Mouse (Mus musculus): Measurements from ENCODE around the gene Nanos3. TPM values are rescaled to one million over a fixed set of nuclear protein-coding genes. Genes with fewer than 3 reads are reported as not detected.

The Nanos3 gene
- polyA plus RNA-seq, 1 experiment: 1.1 TPM

GRCm38 (mm10) chr8:84200652-84201544 is 15.9 kb upstream of the Nanos3 start:
- Histone ChIP-seq H3K36me3 (ENCODE audit: control insufficient read depth, insufficient read depth) (peaks cover 33% of the 10 kb centered on the region), H3ac (ENCODE audit: control insufficient read depth, insufficient read length, low read depth) (peak overlapping the region; percentile 97), H3K27me3 (ENCODE audit: control insufficient read depth, insufficient read depth, insufficient read length) (no peaks in the 10 kb centered on the region), H3K79me2 (ENCODE audit: control insufficient read depth, insufficient read depth) (peaks cover 53% of the 10 kb centered on the region), H3K4me3 (ENCODE audit: insufficient read depth, poor library complexity, severe bottlenecking) (peak overlapping the region; percentile 93), H3K79me3 (ENCODE audit: low read depth) (peaks cover 47% of the 10 kb centered on the region)
- peak; percentile 49 for TF ChIP-seq USF1 (IDR thresholded peaks at IDR 0.05; ENCODE audit: low read depth)
- no peak for TF ChIP-seq CTCF (IDR thresholded peaks at IDR 0.05; ENCODE audit: control insufficient read depth, insufficient read depth, insufficient read length)

GRCm38 (mm10) chr8:84200126-84200555 is 15.1 kb upstream of the Nanos3 start:
- no peak overlapping the region for H3K4me3 ChIP-seq (ENCODE audit: insufficient read depth, poor library complexity, severe bottlenecking)
- peak overlapping the region; percentile 13 for H3ac ChIP-seq (ENCODE audit: control insufficient read depth, insufficient read length, low read depth)
- peaks cover 26% of the 10 kb centered on the region for H3K36me3 ChIP-seq (ENCODE audit: control insufficient read depth, insufficient read depth)
- TF ChIP-seq MYOD1 (IDR thresholded peaks at IDR 0.05; ENCODE audit: control insufficient read depth, insufficient read length, low read depth) (no peak), MAX (IDR thresholded peaks at IDR 0.05) (no peak), CEBPB (IDR thresholded peaks at IDR 0.05; ENCODE audit: low read depth) (no peak), MYOG (IDR thresholded peaks at IDR 0.05; ENCODE audit: control insufficient read depth, extremely low read depth, insufficient read length) (no peak), FOSL1 (IDR thresholded peaks at IDR 0.05; ENCODE audit: insufficient read depth, low read length, poor library complexity, severe bottlenecking) (no peak), CTCF (IDR thresholded peaks at IDR 0.05; ENCODE audit: control insufficient read depth, insufficient read depth, insufficient read length) (no peak), USF1 (IDR thresholded peaks at IDR 0.05; ENCODE audit: low read depth) (no peak)
- no peaks in the 10 kb centered on the region for H3K27me3 ChIP-seq (ENCODE audit: control insufficient read depth, insufficient read depth, insufficient read length)
- H3K79me3 ChIP-seq (ENCODE audit: low read depth): peaks cover 39% of the 10 kb centered on the region
- H3K79me2 ChIP-seq (ENCODE audit: control insufficient read depth, insufficient read depth): peaks cover 46% of the 10 kb centered on the region

- TF ChIP-seq CTCF (IDR thresholded peaks at IDR 0.05; ENCODE audit: control insufficient read depth, insufficient read depth, insufficient read length): no peak
- TF ChIP-seq MYOD1 (IDR thresholded peaks at IDR 0.05; ENCODE audit: control insufficient read depth, insufficient read length, low read depth): no peak
- no peak for TF ChIP-seq MYOG (IDR thresholded peaks at IDR 0.05; ENCODE audit: control insufficient read depth, extremely low read depth, insufficient read length)
- no peak for TF ChIP-seq MAX (IDR thresholded peaks at IDR 0.05)
- no peak for TF ChIP-seq FOSL1 (IDR thresholded peaks at IDR 0.05; ENCODE audit: insufficient read depth, low read length, poor library complexity, severe bottlenecking)
- no peak for TF ChIP-seq CEBPB (IDR thresholded peaks at IDR 0.05; ENCODE audit: low read depth)
- no peak for TF ChIP-seq USF1 (IDR thresholded peaks at IDR 0.05; ENCODE audit: low read depth)
- no peak overlapping the region for H3K4me3 ChIP-seq (ENCODE audit: insufficient read depth, poor library complexity, severe bottlenecking)
- H3K79me2 ChIP-seq (ENCODE audit: control insufficient read depth, insufficient read depth): peaks cover 40% of the 10 kb centered on the region
- H3K79me3 ChIP-seq (ENCODE audit: low read depth): peaks cover 33% of the 10 kb centered on the region
- H3K27me3 ChIP-seq (ENCODE audit: control insufficient read depth, insufficient read depth, insufficient read length): no peaks in the 10 kb centered on the region
- H3ac ChIP-seq (ENCODE audit: control insufficient read depth, insufficient read length, low read depth): no peak overlapping the region
- peaks cover 20% of the 10 kb centered on the region for H3K36me3 ChIP-seq (ENCODE audit: control insufficient read depth, insufficient read depth)
These were observed 14.5 kb upstream of the Nanos3 start for GRCm38 (mm10) chr8:84199348-84200125.

- TF ChIP-seq MYOD1 (IDR thresholded peaks at IDR 0.05; ENCODE audit: control insufficient read depth, insufficient read length, low read depth) (no peak), CEBPB (IDR thresholded peaks at IDR 0.05; ENCODE audit: low read depth) (no peak), FOSL1 (IDR thresholded peaks at IDR 0.05; ENCODE audit: insufficient read depth, low read length, poor library complexity, severe bottlenecking) (no peak), MAX (IDR thresholded peaks at IDR 0.05) (no peak), CTCF (IDR thresholded peaks at IDR 0.05; ENCODE audit: control insufficient read depth, insufficient read depth, insufficient read length) (no peak), USF1 (IDR thresholded peaks at IDR 0.05; ENCODE audit: low read depth) (no peak), MYOG (IDR thresholded peaks at IDR 0.05; ENCODE audit: control insufficient read depth, extremely low read depth, insufficient read length) (no peak)
- Histone ChIP-seq H3K27me3 (ENCODE audit: control insufficient read depth, insufficient read depth, insufficient read length) (no peaks in the 10 kb centered on the region), H3K79me2 (ENCODE audit: control insufficient read depth, insufficient read depth) (peaks cover 33% of the 10 kb centered on the region), H3K79me3 (ENCODE audit: low read depth) (peaks cover 27% of the 10 kb centered on the region), H3ac (ENCODE audit: control insufficient read depth, insufficient read length, low read depth) (no peak overlapping the region), H3K4me3 (ENCODE audit: insufficient read depth, poor library complexity, severe bottlenecking) (peak overlapping the region; percentile 14), H3K36me3 (ENCODE audit: control insufficient read depth, insufficient read depth) (peaks cover 14% of the 10 kb centered on the region)
These were observed 13.9 kb upstream of the Nanos3 start for GRCm38 (mm10) chr8:84198871-84199270.

GRCm38 (mm10) chr8:84197922-84198774 is 13.1 kb upstream of the Nanos3 start:
- Histone ChIP-seq H3K27me3 (ENCODE audit: control insufficient read depth, insufficient read depth, insufficient read length) (no peaks in the 10 kb centered on the region), H3K79me3 (ENCODE audit: low read depth) (peaks cover 21% of the 10 kb centered on the region), H3ac (ENCODE audit: control insufficient read depth, insufficient read length, low read depth) (peak overlapping the region; percentile 38), H3K36me3 (ENCODE audit: control insufficient read depth, insufficient read depth) (peaks cover 11% of the 10 kb centered on the region), H3K4me3 (ENCODE audit: insufficient read depth, poor library complexity, severe bottlenecking) (peak overlapping the region; percentile 26), H3K79me2 (ENCODE audit: control insufficient read depth, insufficient read depth) (peaks cover 26% of the 10 kb centered on the region)
- no peak for TF ChIP-seq MAX (IDR thresholded peaks at IDR 0.05)
- TF ChIP-seq MYOG (IDR thresholded peaks at IDR 0.05; ENCODE audit: control insufficient read depth, extremely low read depth, insufficient read length): no peak
- TF ChIP-seq MYOD1 (IDR thresholded peaks at IDR 0.05; ENCODE audit: control insufficient read depth, insufficient read length, low read depth): no peak
- TF ChIP-seq FOSL1 (IDR thresholded peaks at IDR 0.05; ENCODE audit: insufficient read depth, low read length, poor library complexity, severe bottlenecking): no peak
- TF ChIP-seq USF1 (IDR thresholded peaks at IDR 0.05; ENCODE audit: low read depth): no peak
- no peak for TF ChIP-seq CTCF (IDR thresholded peaks at IDR 0.05; ENCODE audit: control insufficient read depth, insufficient read depth, insufficient read length)
- TF ChIP-seq CEBPB (IDR thresholded peaks at IDR 0.05; ENCODE audit: low read depth): no peak
